Mouse (Mus musculus): ENCODE results near the gene Hint2. TPM values are rescaled to one million over a fixed set of nuclear protein-coding genes. Genes with fewer than 3 reads are reported as not detected.

Gene Hint2
- total RNA-seq, 2 experiments from 2014 or later: 12.0 to 18.9 TPM

DNA sequence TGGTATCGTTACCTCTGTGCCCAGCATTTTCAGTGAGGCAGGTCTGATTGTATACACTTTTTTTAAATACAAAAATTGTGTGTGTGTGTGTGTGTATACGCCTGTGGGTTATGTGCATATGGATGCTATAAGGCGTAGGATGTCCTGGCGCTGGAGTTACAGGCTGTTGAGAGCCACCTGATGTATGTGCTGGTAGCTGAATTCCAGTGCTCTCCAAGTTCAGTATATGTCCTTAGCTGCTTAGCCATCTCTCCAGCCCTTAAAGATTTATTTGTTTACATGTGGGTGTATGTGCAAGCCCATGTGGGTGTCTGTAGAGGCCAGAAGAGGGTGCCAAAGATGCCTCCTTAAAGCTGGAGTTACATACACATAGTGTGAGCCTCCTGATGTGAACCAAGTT, 880 bp upstream of the Hint2 start:
- no peak for ATAC-seq (replicated peaks; ENCODE audit: low FRiP score, poor library complexity, severe bottlenecking)

DNA sequence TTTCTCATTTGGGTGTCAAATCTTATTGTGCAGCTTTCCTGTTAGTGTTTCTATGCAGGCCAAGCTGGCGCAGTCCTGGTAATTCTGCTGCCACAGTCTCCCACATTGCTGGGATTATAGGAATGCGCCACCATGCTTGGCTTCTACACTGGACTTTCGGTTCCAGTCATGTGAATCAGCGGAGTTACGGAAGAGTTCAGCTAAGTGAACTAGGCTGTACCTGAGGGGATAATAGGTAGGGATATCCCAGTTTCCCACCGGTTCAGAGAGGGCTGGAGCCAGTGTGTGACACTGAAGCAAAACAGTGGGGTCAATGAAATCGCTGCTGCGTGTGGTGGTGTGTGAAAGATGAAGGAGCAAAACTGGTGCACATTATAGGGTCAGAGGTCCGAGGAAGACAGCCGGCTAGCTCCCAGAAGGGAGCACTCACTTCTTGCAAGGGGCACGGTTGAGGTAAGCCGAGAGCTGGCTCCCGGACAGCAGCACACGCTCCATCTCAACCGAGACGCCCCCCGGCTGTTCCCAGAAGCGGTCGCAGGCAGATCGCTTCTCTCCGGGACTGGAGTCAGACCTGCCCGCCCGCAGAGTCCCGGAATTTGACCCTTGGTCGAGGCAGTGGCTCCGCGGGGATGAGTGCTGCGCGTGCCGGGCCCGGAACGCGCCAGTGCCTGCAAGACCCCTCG, 469 bp downstream of the Hint2 start:
- no peak for ATAC-seq (replicated peaks; ENCODE audit: low FRiP score, poor library complexity, severe bottlenecking)

DNA sequence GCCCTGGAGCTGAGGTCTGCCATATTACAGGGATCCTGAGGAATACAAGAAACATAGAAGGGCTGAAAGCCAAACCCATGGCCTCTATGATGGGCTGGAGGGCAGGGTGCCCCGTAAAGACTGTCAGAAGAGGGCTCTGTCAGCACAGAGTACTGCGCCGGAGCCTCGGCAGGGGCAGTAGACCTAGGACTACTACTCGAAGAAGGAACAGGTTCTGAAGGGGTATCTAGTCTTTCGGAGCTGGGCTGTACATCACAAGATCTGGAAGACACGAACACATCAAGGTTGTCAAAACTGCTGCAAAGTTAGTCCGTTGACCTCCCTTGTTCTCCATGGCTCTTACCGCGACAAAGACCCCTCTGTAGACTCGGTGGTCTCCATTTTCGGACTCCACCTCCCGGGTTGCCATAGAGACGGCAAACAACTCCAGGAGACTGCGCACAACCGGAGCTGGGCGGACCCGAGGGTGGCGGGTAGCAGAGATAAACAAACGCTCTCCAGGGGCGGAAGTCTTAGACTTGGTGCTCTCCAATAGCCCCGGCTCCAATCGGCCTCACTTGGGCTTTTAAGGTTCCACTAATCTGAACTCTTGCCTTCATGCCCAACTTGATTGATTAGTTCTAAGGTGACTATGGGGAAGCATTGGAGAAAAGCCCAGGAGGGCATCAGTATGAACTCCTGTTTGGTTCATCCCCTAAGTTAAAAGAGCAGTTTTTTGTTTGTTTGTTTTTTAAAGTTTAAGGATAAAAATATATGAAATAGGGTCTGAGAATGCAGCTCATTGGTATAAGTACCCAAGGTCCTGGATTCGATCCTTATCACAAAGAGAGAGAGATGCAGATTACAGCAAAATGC, 2.9 kb downstream of the Hint2 start, which contains the start of gene Spag8:
Gene Spag8 (minus strand): TSS at position 434 of the 855 bp plus-strand sequence.
- ATAC-seq (replicated peaks; ENCODE audit: low FRiP score, poor library complexity, severe bottlenecking): no peak

DNA sequence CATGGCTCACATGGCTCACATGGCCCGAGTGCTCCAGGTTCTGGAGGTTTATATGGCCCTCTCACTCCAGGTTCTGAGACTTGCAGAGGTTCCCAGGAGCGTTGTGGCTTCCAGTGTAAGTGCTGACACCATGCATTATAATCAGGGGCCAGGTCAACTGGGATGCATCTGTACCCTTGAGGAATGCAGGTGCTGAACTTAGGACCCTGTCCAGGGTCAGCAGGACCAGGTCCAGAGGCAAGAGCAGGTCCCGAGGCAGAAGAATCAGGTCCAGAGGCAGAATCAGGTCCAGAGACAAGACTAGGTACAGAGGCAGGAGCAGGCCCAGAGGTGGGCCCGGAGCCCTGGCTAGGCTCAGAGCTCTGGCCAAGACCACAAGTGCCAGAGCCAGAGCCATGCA, 3.5 kb downstream of the Hint2 start:
- ATAC-seq (replicated peaks; ENCODE audit: low FRiP score, poor library complexity, severe bottlenecking): no peak

DNA sequence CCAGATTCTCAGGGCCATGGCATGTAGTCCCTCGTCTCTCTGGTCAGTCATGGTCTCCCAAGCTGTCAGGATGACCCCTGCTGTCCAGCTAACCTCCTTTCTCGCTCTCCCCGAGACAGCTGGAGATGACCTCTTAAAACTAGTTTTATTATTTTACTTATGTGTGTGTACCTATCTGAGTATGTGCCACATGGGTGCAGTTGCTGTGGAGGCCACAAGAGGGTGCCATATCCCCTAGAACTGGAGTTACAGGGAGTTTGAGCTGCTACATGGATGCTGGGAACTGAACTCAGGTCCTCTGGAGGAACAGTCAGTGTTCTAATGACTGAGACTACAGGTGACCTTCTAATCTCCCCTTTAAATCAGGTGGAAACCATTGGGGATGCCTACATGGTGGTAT, 6.5 kb downstream of the Hint2 start:
- no peak for ATAC-seq (replicated peaks; ENCODE audit: low FRiP score, poor library complexity, severe bottlenecking)

DNA sequence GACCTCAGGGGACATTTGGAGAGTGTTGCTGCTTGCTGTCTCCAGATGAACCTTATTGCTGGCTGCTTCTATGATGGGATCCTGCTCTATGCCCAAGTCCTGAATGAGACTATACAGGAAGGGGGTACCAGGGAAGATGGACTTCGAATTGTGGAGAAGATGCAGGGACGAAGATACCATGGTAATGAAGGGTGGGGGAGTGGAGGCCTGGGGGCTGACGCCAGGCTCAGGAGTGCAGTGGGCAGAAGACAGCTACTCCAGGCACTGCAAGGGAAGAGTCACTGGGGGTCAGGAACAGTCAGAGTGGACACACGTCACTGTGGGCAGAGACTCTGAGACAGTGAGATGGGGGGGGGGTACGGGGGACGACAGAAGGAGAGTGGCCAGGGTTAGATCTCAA, 15.8 kb downstream of the Hint2 start:
- no peak for ATAC-seq (replicated peaks; ENCODE audit: low FRiP score, poor library complexity, severe bottlenecking)

DNA sequence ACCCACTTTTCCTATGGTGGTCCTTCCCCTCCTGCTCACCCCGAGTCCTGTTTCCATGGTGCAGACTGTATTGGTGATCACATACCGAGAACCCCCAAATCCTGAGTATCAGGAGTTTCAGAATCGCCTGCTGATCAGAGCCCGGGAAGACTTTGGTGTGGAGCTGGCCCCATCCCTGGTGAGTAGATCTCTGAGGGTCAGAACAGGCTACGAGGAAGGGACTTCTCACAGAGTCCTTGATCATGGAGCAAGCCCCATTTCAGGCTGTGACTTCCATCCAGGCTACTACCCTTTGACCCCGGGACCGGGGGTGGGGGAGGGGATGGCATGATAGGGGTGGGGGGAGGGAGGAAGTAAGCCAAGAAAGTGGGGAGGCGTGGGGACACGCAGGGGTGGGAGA, 16.2 kb downstream of the Hint2 start:
- no peak for ATAC-seq (replicated peaks; ENCODE audit: low FRiP score, poor library complexity, severe bottlenecking)

DNA sequence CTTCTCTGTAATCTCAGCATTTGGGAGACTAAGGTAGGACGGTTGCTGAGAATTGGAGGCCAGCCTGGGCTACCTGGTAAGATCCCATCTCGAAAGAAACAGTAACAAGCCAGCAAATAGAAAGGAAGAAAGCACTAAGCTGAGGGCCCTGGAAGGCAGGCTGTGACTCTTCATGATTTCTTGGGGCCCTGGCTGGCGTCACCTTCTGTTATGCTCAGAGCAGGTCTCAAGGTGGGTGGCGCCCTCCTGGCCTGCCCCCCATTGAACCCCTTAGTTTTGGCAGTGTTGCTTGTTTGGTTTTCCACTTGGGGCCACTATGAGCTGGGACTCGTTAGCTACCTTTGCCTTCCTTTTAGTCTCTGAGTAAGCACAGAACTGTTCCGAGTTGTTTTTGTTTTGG, 19.5 kb downstream of the Hint2 start:
- no peak for ATAC-seq (replicated peaks; ENCODE audit: low FRiP score, poor library complexity, severe bottlenecking)

DNA sequence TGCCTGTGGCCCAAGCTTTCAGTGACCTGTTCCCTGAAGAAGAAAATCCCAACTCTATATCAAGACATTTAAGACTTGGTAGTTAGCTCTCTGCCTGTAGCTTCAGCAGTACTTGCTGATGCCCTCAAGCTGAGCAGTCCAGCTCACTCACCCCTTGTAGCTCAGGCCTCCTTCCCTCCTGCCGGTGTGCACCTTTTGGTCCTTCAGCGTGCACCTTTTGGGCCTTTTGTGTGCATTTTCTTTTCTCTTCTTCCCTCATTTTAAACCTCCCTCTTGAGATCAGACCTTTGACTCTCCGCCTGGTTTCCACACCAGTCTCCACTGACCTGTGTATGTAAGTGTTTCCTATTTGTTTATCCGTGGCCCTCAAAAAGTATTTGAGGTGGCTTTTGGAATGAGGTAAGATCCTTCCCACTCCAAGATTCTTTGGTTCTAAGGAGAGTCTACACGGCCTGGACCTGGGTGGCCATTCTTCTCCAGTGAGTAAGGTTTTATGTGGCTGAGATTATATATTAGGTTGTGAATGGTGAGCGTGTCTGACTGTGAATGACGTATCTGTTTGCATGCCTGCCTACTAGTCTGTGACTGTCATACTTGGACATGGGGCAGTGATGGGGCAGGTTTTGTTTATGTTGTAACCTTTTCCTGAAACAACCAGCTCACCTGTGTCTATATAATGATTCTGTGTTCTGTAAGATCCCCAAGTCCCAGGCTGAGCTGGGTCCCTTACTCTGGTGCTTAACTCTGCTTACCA, 21.5 kb downstream of the Hint2 start:
- no peak for ATAC-seq (replicated peaks; ENCODE audit: low FRiP score, poor library complexity, severe bottlenecking)

DNA sequence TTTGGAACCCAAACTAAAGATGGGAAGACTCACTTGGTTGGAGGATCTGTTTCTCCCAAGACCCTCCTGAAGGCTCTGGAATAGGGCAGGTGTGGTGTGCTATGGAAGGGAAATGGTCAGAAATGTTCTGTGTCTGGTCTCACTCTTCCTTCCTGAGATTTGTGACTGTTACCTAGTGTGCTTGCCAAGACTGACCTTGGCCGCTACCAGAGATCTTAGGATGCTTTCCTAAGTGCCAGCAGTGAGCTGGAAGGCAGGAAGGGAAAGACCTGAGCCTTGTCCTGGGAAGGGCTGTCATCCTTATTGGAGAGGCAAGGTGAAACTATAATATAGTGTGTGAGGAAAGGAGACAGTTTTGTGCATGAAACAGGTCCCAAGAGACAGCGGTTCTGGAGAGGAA, 22.5 kb downstream of the Hint2 start:
- no peak for ATAC-seq (replicated peaks; ENCODE audit: low FRiP score, poor library complexity, severe bottlenecking)

DNA sequence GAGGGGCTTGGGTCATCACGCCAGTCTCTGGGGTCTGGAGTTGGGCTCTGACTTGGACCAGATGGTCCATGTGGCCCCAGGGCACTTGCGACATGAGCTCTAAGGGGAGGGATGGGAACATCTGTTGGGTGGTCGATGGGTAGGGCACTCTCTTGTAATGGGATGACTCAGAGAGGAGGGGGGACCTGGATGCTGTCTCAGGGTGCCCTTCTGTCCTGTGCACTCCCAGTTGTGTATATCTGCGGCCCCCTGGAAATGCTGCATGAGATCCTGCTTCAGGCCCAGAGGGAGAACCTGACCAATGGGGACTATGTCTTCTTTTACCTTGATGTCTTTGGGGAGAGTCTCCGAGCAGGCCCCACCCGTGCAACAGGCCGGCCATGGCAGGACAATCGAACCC, 23.0 kb downstream of the Hint2 start:
- ATAC-seq (replicated peaks; ENCODE audit: low FRiP score, poor library complexity, severe bottlenecking): no peak

DNA sequence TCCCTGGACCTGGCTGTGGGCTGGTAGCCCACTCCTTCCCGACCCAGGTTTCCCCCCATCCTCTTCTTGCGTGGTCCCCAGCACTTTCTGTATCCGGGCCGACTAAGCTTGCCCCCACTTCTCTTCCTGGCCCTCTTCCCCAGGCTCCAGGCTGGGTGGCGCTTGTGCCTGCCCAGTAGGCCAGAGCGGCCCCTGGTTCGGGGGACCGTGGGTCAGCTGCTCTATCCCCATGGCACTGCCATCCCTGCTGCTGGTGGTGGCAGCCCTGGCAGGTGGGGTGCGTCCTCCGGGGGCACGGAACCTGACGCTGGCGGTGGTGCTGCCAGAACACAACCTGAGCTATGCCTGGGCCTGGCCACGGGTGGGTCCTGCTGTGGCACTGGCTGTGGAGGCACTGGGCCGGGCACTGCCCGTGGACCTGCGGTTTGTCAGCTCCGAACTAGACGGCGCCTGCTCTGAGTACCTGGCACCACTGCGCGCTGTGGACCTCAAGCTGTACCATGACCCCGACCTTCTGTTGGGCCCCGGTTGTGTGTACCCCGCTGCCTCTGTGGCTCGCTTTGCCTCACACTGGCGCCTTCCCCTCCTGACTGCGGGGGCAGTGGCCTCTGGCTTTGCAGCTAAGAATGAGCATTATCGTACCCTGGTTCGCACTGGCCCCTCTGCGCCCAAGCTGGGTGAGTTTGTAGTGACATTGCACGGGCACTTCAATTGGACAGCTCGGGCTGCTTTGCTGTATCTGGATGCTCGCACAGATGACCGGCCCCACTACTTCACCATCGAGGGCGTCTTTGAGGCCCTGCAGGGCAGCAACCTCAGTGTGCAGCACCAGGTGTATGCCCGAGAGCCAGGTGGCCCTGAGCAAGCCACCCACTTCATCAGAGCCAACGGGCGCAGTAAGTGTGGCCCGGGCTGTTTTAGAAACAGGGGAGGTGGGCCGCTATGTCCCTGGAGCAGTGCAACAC, 24.0 kb downstream of the Hint2 start:
- ATAC-seq (replicated peaks; ENCODE audit: low FRiP score, poor library complexity, severe bottlenecking): no peak

DNA sequence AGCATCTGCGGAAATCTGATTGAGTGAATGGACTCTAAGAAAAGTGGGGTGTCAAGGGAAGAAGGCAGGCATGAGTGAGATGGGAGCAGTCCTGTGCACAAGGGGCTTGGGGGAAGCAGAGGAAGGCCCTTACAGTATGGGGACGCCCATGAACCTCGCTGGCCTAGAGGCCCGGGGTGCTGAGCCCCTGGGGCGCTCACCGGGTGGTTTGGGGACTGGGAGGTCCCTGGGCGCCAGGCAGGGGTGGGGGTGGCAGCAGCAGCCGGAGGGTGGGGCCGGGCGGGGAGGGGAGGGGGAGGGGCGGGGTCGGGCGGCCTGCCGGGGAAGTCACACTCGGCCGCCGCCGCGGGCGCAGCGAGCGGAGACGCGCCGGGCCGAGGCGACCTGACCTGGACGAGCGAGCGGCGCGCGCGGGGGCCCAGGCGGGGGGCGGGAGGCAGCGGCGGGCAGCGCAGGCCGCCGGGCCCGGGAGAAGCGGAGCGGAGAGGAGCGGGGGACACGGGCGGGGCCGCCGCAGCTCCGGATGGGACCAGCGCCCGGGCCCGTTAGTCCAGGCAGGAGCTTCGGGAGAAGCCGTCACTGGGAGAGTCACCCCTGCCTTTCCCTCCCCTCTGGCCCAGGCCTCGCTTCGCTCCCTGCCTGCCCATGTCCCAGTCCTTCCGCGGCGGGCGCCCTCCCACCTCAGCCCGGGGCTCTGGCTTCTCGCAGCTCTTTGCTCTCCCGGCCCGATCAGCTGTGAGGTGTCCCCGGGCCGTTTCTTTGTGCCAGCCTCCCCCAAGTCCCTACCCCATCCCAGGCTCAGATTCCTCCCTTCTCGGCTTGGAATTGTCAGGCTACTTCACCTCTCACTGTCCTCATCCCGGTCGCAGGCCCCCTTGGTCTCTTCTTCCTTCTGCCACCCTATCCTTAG, 25.0 kb downstream of the Hint2 start, which contains the start of gene Npr2:
Gene Npr2 (plus strand): TSS at position 890 of the 910 bp plus-strand sequence.
- ATAC-seq (replicated peaks; ENCODE audit: low FRiP score, poor library complexity, severe bottlenecking): no peak

DNA sequence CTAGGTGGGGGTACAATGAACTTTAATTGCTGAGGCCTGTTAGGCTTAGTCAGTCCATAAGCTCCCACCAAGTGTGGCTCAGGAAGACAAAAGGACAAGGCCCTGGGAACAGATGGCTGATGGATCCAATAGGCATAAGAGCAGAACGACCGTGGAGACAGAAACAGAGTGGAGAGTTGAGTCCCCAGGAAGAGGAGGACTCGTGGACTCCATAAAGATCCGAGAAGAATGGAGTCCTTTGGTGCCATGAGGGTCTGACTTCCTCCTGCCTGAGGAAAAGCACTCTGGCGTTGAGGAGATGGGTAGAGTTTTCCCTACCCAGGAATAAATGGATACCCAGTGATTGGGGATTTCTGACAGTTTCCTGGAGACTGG, 25.6 kb downstream of the Hint2 start:
- no peak for ATAC-seq (replicated peaks; ENCODE audit: low FRiP score, poor library complexity, severe bottlenecking)

DNA sequence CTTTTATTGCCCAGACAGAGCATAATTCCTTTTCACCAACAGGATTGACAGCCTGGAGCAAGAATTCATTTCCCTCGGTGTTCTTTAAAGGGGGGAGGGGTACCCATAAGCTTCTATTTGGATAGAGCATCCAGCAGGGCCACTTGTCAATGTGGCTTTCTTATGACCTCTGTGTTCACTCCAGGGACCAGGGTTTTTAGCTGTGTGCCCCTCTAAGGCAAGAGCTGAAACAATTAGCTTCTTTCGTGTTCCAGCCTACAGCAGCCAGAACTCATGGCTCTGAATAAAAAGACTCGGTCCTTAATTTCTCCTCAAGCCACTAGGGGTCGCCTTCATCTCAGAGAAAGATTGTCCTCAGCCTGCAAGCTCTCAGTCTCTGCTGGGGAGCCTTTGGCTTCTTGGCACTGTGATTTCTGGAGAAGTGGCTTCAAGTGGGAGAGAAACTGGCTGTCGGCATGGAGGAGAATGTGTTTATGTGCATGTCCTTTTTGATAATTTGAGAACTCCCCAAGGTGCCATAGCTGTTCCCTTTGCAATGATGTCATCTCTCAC, 26.2 kb downstream of the Hint2 start:
- ATAC-seq (replicated peaks; ENCODE audit: low FRiP score, poor library complexity, severe bottlenecking): peak; percentile 85

DNA sequence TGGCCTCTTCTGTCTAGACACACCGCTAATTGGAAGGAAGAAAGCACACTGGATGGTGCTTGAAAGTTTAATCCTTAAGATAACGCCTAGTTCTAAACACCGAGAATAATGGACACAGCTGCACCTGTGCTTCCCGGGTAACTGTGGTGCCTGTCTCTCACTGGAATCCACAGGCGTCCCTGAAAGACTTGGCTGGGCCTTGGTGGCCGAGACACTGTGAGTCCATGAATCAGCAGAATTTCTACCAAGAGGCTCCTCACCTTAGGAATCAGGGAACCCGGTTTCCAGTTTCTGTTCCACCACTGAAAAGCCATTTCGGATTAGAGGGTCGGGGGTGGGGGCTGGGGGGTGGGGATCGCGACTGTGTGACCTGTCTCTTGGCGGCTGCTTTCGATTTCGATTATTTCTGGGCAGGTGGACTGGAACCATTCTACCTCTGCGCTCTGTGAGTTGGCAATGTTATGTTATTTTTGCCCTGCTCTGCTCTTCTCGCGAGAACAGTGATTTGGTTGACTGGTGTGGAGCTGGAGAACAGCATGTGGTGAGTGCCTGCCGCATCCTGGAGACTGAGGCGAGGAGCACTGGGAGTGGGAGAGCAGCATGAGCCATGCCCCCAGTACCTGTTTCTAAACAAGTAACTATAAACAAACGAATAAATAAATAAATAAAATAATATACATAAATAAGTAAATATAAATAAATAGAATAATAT, 27.0 kb downstream of the Hint2 start:
- no peak for ATAC-seq (replicated peaks; ENCODE audit: low FRiP score, poor library complexity, severe bottlenecking)

DNA sequence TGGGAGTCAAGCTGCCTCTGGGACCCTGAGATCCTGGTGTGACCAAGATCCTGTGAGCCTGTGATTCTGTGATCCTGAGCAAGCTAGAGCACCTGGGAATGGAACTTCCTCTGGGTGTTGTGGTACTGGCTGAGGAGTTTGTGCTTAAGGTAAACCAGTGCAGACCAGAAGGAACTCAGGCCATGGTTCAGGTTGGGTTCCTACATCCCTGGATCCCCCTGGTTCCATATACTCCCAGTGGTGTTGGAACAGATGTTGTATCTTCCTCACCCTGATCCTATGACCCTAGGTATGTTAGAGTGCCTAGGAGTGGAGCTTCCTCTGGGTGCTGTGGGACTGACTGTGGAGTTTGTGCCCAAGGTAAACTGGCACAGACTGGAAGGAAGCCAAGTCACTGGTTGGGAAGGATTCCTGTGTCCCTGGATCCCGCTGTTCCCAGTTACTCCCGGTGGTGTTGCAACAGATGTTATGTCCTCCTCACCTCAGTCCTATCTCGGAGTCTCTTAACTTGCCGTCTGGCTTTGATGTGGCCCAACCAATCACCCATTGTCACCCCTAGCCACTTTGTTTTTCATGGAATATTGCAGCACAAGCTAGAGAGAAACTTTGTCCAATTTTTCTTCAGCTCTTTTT, 36.0 kb downstream of the Hint2 start:
- ATAC-seq (replicated peaks; ENCODE audit: low FRiP score, poor library complexity, severe bottlenecking): no peak
